Mouse (Mus musculus): Measurements from ENCODE around the gene Stk35.

- TF ChIP-seq POLR2A (IDR thresholded peaks at IDR 0.05; ENCODE audit: insufficient read depth, low read depth, low read length): no peak
- no peak for TF ChIP-seq CTCF (IDR thresholded peaks at IDR 0.05)
- TF ChIP-seq EP300 (IDR thresholded peaks at IDR 0.05; ENCODE audit: insufficient read depth, low read depth, low read length): no peak
These were observed 23.9 kb downstream of the Stk35 start for GRCm38 (mm10) chr2:129824254-129824653.
